ENCODE assay signal across 8 mouse cellular contexts in the genomic region with DNA sequence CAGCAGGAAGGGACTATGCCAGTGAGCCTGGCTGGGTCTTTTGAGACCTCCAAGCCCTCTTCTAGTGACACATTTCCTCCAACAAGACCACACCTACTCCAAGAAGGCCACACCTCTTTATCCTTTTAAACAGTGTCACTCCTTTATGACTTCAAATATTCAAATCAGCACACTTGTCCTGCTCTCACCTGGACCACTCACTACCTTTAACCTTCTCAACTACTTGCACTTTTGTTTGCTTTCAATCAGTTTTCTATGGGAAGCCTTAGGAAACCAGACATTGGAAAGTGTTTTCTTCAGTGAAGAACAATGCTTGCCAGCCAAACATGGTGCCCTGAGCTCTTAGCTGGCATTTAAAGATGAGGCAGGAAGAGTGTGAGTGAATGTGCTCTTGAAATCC. TPM values are rescaled to one million over a fixed set of nuclear protein-coding genes. Genes with fewer than 3 reads are reported as not detected.
DNase-seq lines count a peak whose midpoint lies in the region; ATAC-seq and TF ChIP-seq lines count a peak whose summit lies in the region.

A gene (minus strand): TSS at position 101 of the 400 bp plus-strand sequence.

- H3K9me3 ChIP-seq in heart, embryonic 12.5 days (replicated peaks) = no peaks in the 10 kb centered on the region
- no peaks in the 10 kb centered on the region for H3K9me3 ChIP-seq in CH12.LX (replicated peaks; ENCODE audit: low read length)
- H3K9me3 ChIP-seq in forebrain, embryonic 12.5 days = no peaks in the 10 kb centered on the region
- no peaks in the 10 kb centered on the region for H3K9me3 ChIP-seq in limb, embryonic 15.5 days

- no peak for TF ChIP-seq CTCF in CH12.LX (conservative IDR thresholded peaks at IDR 0.05 in 1 of 2, IDR thresholded peaks at IDR 0.05 in 1 of 2; ENCODE audit: low read depth in 2 of 2, low read length in 2 of 2)

- TF ChIP-seq EP300 in CH12.LX (IDR thresholded peaks at IDR 0.05; ENCODE audit: low read length) = no peak

- ATAC-seq in heart, embryonic 12.5 days (ENCODE audit: insufficient number of reproducible peaks, low FRiP score) = no peak
- ATAC-seq in forebrain, embryonic 12.5 days (ENCODE audit: low FRiP score) = no peak
- ATAC-seq in limb, embryonic 15.5 days (ENCODE audit: insufficient number of reproducible peaks, low FRiP score, low TSS enrichment, low read depth) = no peak

- H3K4me1 ChIP-seq in heart, embryonic 12.5 days (replicated peaks) = no peaks in the 10 kb centered on the region
- no peaks in the 10 kb centered on the region for H3K4me1 ChIP-seq in CH12.LX (ENCODE audit: control insufficient read depth in 1 of 2, insufficient read depth in 2 of 2)
- no peaks in the 10 kb centered on the region for H3K4me1 ChIP-seq in forebrain, embryonic 12.5 days
- H3K4me1 ChIP-seq in limb, embryonic 15.5 days = no peaks in the 10 kb centered on the region

- H3K4me3 ChIP-seq in heart, embryonic 12.5 days = no peak within 1 kb of the TSS
- no peak within 1 kb of the TSS for H3K4me3 ChIP-seq in CH12.LX (replicated peaks in 1 of 3; ENCODE audit: low read depth in 2 of 3, low read length in 2 of 3, poor library complexity in 1 of 3)
- H3K4me3 ChIP-seq in forebrain, embryonic 12.5 days (replicated peaks) = no peak within 1 kb of the TSS
- no peak within 1 kb of the TSS for H3K4me3 ChIP-seq in limb, embryonic 15.5 days

- H3K36me3 ChIP-seq in heart, embryonic 12.5 days = peaks cover 39% of the 10 kb centered on the region
- peaks cover 25 to 60% of the 10 kb centered on the region in 2 experiments for H3K36me3 ChIP-seq in CH12.LX (replicated peaks in 1 of 2; ENCODE audit: control insufficient read depth in 1 of 2, insufficient read depth in 1 of 2, low read length in 1 of 2)
- peaks cover 42% of the 10 kb centered on the region for H3K36me3 ChIP-seq in forebrain, embryonic 12.5 days (replicated peaks)
- H3K36me3 ChIP-seq in limb, embryonic 15.5 days = peaks cover 36% of the 10 kb centered on the region; the same call in 1 of the 2 replicates

- TF ChIP-seq RAD21 in CH12.LX (IDR thresholded peaks at IDR 0.05; ENCODE audit: low read depth, low read length) = no peak

- H3K9ac ChIP-seq in heart, embryonic 12.5 days = no peak within 1 kb of the TSS
- no peak within 1 kb of the TSS for H3K9ac ChIP-seq in CH12.LX (ENCODE audit: insufficient read depth, low read depth)
- H3K9ac ChIP-seq in forebrain, embryonic 12.5 days = no peak within 1 kb of the TSS
- H3K9ac ChIP-seq in limb, embryonic 15.5 days = no peak within 1 kb of the TSS

- no peaks in the 10 kb centered on the region for H3K27me3 ChIP-seq in heart, embryonic 12.5 days (replicated peaks)
- H3K27me3 ChIP-seq in CH12.LX (replicated peaks) = no peaks in the 10 kb centered on the region
- H3K27me3 ChIP-seq in forebrain, embryonic 12.5 days = no peaks in the 10 kb centered on the region
- no peaks in the 10 kb centered on the region for H3K27me3 ChIP-seq in limb, embryonic 15.5 days

- no peaks in the 10 kb centered on the region for H3K79me2 ChIP-seq in CH12.LX (replicated peaks; ENCODE audit: control insufficient read depth, extremely low read depth, insufficient read depth, poor library complexity, severe bottlenecking)

- DNase-seq in heart, postnatal 10 days = no peak
- no peak for DNase-seq in CH12.LX (ENCODE audit: extremely low read depth)
- no peak for DNase-seq in c-Kit-positive CD71-positive TER-119-positive erythroid progenitor cells, embryonic 14.5 days (ENCODE audit: low spot score)
- no peak for DNase-seq in thymus, postnatal 14 days
- DNase-seq in urinary bladder, adult 2 months (ENCODE audit: low spot score) = no peak

- in situ Hi-C loops in CH12.LX (cut with MboI; ENCODE audit: low pct_ligation_motif_present, low pct_unique_long_range_greater_than_20kb, low sequenced_read_pairs) = no loop called here

- dilution Hi-C loops in CH12.LX (cut with MboI; ENCODE audit: extremely low pct_ligation_motif_present, extremely low pct_unique_long_range_greater_than_20kb, low sequenced_read_pairs) = no loop called here

- H3K27ac ChIP-seq in heart, embryonic 12.5 days (ENCODE audit: poor library complexity, severe bottlenecking) = no peak within 1 kb of the TSS
- no peak within 1 kb of the TSS for H3K27ac ChIP-seq in CH12.LX (ENCODE audit: insufficient read depth, low read depth)
- no peak within 1 kb of the TSS for H3K27ac ChIP-seq in forebrain, embryonic 12.5 days
- no peak within 1 kb of the TSS for H3K27ac ChIP-seq in limb, embryonic 15.5 days

- H3K4me2 ChIP-seq in heart, embryonic 12.5 days = no peak within 1 kb of the TSS
- no peak within 1 kb of the TSS for H3K4me2 ChIP-seq in CH12.LX (ENCODE audit: insufficient read depth, low read depth, poor library complexity, severe bottlenecking)
- no peak within 1 kb of the TSS for H3K4me2 ChIP-seq in forebrain, embryonic 12.5 days
- H3K4me2 ChIP-seq in limb, embryonic 15.5 days = no peak within 1 kb of the TSS

- intact Hi-C loops in heart, postnatal 10 days (cut with DNase I) = no loop called here

- TF ChIP-seq POLR2A in CH12.LX (IDR thresholded peaks at IDR 0.05; ENCODE audit: low read depth, low read length) = no peak

TF ChIP-seq in CH12.LX, 34 proteins besides CTCF, POLR2A, EP300 and RAD21:
- TF ChIP-seq JUND (conservative IDR thresholded peaks at IDR 0.05; ENCODE audit: low read depth, low read length) = no peak
- TF ChIP-seq MAX (IDR thresholded peaks at IDR 0.05; ENCODE audit: low read length) = no peak
- TF ChIP-seq UBTF (IDR thresholded peaks at IDR 0.05; ENCODE audit: low read depth, low read length) = no peak
- TF ChIP-seq CHD2 (IDR thresholded peaks at IDR 0.05; ENCODE audit: low read length) = no peak
- TF ChIP-seq CHD1 (IDR thresholded peaks at IDR 0.05; ENCODE audit: low read depth, low read length) = no peak
- TF ChIP-seq IRF4 (IDR thresholded peaks at IDR 0.05; ENCODE audit: low read depth, low read length) = no peak
- no peak for TF ChIP-seq TBP (conservative IDR thresholded peaks at IDR 0.05; ENCODE audit: low read depth, low read length)
- TF ChIP-seq MAZ (IDR thresholded peaks at IDR 0.05; ENCODE audit: low read depth, low read length) = no peak
- no peak for TF ChIP-seq MYC (IDR thresholded peaks at IDR 0.05; ENCODE audit: low read depth, low read length)
- no peak for TF ChIP-seq JUN (IDR thresholded peaks at IDR 0.05; ENCODE audit: insufficient read depth, low read depth, low read length)
- TF ChIP-seq MXI1 (IDR thresholded peaks at IDR 0.05; ENCODE audit: low read depth, low read length) = no peak
- TF ChIP-seq ZKSCAN1 (IDR thresholded peaks at IDR 0.05; ENCODE audit: borderline replicate concordance, low read depth, low read length) = no peak
- TF ChIP-seq TCF12 (IDR thresholded peaks at IDR 0.05; ENCODE audit: low read depth, low read length) = no peak
- no peak for TF ChIP-seq ETS1 (conservative IDR thresholded peaks at IDR 0.05; ENCODE audit: low read depth, low read length)
- no peak for TF ChIP-seq E2F4 (IDR thresholded peaks at IDR 0.05; ENCODE audit: insufficient replicate concordance, low read depth, low read length)
- no peak for TF ChIP-seq POLR2AphosphoS2 (IDR thresholded peaks at IDR 0.05; ENCODE audit: low read depth, low read length)
- TF ChIP-seq BHLHE40 (IDR thresholded peaks at IDR 0.05; ENCODE audit: low read depth, low read length) = no peak
- no peak for TF ChIP-seq KAT2A (IDR thresholded peaks at IDR 0.05; ENCODE audit: insufficient replicate concordance, low read length)
- TF ChIP-seq MEF2A (IDR thresholded peaks at IDR 0.05; ENCODE audit: borderline replicate concordance, low read depth, low read length) = no peak
TF ChIP-seq in CH12.LX: peak in this region for 0.

RNA-seq across cellular contexts. Expression of the gene that starts here (rescaled TPM):
- 43.0 and 43.3 TPM in 2 replicates for polyA plus RNA-seq in heart, embryonic 12.5 days (2016; fragmentation: Nextera tagmentation; extraction: Ambion mirVana)
- 1 to 10 TPM; 3.5 TPM for total RNA-seq in heart, postnatal 10 days (2021)
- 14.1 and 18.6 TPM in 2 replicates for total RNA-seq in CH12.LX (2012; rRNA removed)
- total RNA-seq in CH12.LX (2014; rRNA removed) = 23.2 and 23.4 TPM in 2 replicates
- 20.6 and 23.1 TPM in 2 replicates for polyA plus RNA-seq in CH12.LX (2012; ENCODE audit: insufficient read length, low read depth)
- 113 and 122 TPM in 2 replicates for polyA plus RNA-seq in forebrain, embryonic 12.5 days (2016; fragmentation: Nextera tagmentation; extraction: Ambion mirVana)
- polyA plus RNA-seq in limb, embryonic 15.5 days (2015; fragmentation: Nextera tagmentation; extraction: Ambion mirVana) = 64.6 and 68.9 TPM in 2 replicates
- polyA plus RNA-seq in urinary bladder, adult 2 months (2012; rRNA removed) = 1.5 and 2.0 TPM in 2 replicates
